Mouse (Mus musculus) E14TG2a.4 (cell line): ENCODE measurements at regions not wholly inside any gene's neighbourhood (a gene's known extent, or its start where the extent isn't known, plus 50 kb on each side); places are given as distances from the start of the nearest gene placed in this dataset.
A peak's percentile ranks its signal among the peaks of the same experiment; 100 is the strongest.

Experiments used
- CTCF ChIP-seq: conservative IDR thresholded peaks from 2 replicates; pipeline ENCODE4 v1.5.1; 2014; ENCODE audit warnings: low read length
- NANOG ChIP-seq: IDR thresholded peaks from 2 replicates; pipeline ENCODE4 v1.6.1; 2014; ENCODE audit warnings: borderline replicate concordance, low read length, mixed read lengths

GRCm38 (mm10) chr17:88378505-88378904, 62.0 kb upstream of the Foxn2 start:
- TF ChIP-seq NANOG (no peak), CTCF (peak; percentile 66)
